Mouse (Mus musculus): ENCODE measurements around the gene Sik3.

- TF ChIP-seq POLR2A (IDR thresholded peaks at IDR 0.05; ENCODE audit: insufficient read length, low read depth), result no peak
- no peak for TF ChIP-seq CEBPB (IDR thresholded peaks at IDR 0.05; ENCODE audit: insufficient read depth, poor library complexity, severe bottlenecking)
- no peak for TF ChIP-seq USF1 (IDR thresholded peaks at IDR 0.05; ENCODE audit: low read depth)
- no peak for TF ChIP-seq E2F4 (IDR thresholded peaks at IDR 0.05; ENCODE audit: insufficient read depth)
- TF ChIP-seq MAX (IDR thresholded peaks at IDR 0.05; ENCODE audit: low read depth), result no peak
- TF ChIP-seq TCF12 (IDR thresholded peaks at IDR 0.05; ENCODE audit: insufficient read depth, poor library complexity, severe bottlenecking), result no peak
- TF ChIP-seq SRF (IDR thresholded peaks at IDR 0.05; ENCODE audit: control insufficient read depth, insufficient read length, low read depth), result no peak
- no peak for TF ChIP-seq MYOD1 (IDR thresholded peaks at IDR 0.05; ENCODE audit: control insufficient read depth in 1 of 3, insufficient read length in 2 of 3, low read depth in 2 of 3)
- TF ChIP-seq POLR2AphosphoS2 (IDR thresholded peaks at IDR 0.05; ENCODE audit: insufficient read length, low read depth), result no peak
- no peak for TF ChIP-seq REST (IDR thresholded peaks at IDR 0.05; ENCODE audit: insufficient read depth, insufficient read length)
Observed at GRCm38 (mm10) chr9:46099107-46099506, 86.5 kb downstream of the Sik3 start.
